Mouse (Mus musculus) ES-E14 (cell line): ENCODE measurements around the gene Ncaph. TPM values are rescaled to one million over a fixed set of nuclear protein-coding genes. Genes with fewer than 3 reads are reported as not detected.
A peak's percentile ranks its signal among the peaks of the same experiment; 100 is the strongest.

ENCODE experiments used
- DNase-seq: peaks from one replicate; pipeline ENCODE4 v3.0.0-alpha.2; 2013; ENCODE audit warnings: low read depth, low spot score
- H3K27ac ChIP-seq: 2 replicates; pipeline ENCODE4 v1.5.1; 2012; ENCODE audit warnings: low read depth, mild to moderate bottlenecking, low read length, moderate library complexity, mixed read lengths; ENCODE audit not compliant: poor library complexity, insufficient read depth, severe bottlenecking
- H3K36me3 ChIP-seq: 2 replicates; pipeline ENCODE4 v1.6.1; 2012; ENCODE audit warnings: mild to moderate bottlenecking, low read length, moderate library complexity, mixed read lengths; ENCODE audit not compliant: control insufficient read depth, poor library complexity, insufficient read depth, severe bottlenecking
- H3K4me1 ChIP-seq, 2 experiments: fragments of 150-350 bp in 1 of 2; sonication (generic) in 1 of 2; 2 replicates each; pipeline ENCODE4 v1.6.1; 2012; ENCODE audit warnings: low read length in 2 of 2, mild to moderate bottlenecking in 1 of 2, mixed read lengths in 1 of 2; ENCODE audit not compliant: control insufficient read depth in 2 of 2, insufficient read depth in 2 of 2, poor library complexity in 1 of 2
- H3K4me3 ChIP-seq, 2 experiments: fragments of 150-350 bp in 1 of 2; sonication (generic) in 1 of 2; 2 replicates each; pipeline ENCODE4 v1.5.1; 2012; ENCODE audit warnings: low read length in 2 of 2, low read depth in 1 of 2, mild to moderate bottlenecking in 1 of 2, mixed read lengths in 1 of 2; ENCODE audit not compliant: insufficient read depth in 1 of 2, poor library complexity in 1 of 2, severe bottlenecking in 1 of 2
- H3K9ac ChIP-seq: 2 replicates; pipeline ENCODE4 v1.6.1; 2012; ENCODE audit warnings: low read depth, mild to moderate bottlenecking, low read length, mixed read lengths; ENCODE audit not compliant: poor library complexity, insufficient read depth, severe bottlenecking
- H3K9me3 ChIP-seq: fragments of 150-350 bp; sonication (generic); 2 replicates; pipeline ENCODE4 v1.6.1; 2012; ENCODE audit warnings: low read depth, mild to moderate bottlenecking, low read length; ENCODE audit not compliant: control insufficient read depth, insufficient read depth
- CHD2 ChIP-seq: IDR thresholded peaks from 2 replicates; pipeline ENCODE4 v1.6.1; 2014; ENCODE audit warnings: mild to moderate bottlenecking, low read depth, low read length, inconsistent platforms
- HCFC1 ChIP-seq: IDR thresholded peaks from 2 replicates; pipeline ENCODE4 v1.6.1; 2012; ENCODE audit warnings: low read length, inconsistent platforms, borderline replicate concordance; ENCODE audit not compliant: insufficient read depth
- MAFK ChIP-seq: IDR thresholded peaks from 2 replicates; pipeline ENCODE4 v1.6.1; 2014; ENCODE audit warnings: mild to moderate bottlenecking, low read depth, low read length, inconsistent platforms; ENCODE audit not compliant: insufficient read depth
- ZC3H11A ChIP-seq: IDR thresholded peaks from 2 replicates; pipeline ENCODE4 v1.6.1; 2012; ENCODE audit warnings: low read depth, mild to moderate bottlenecking, inconsistent platforms, low read length, borderline replicate concordance
- ZNF384 ChIP-seq: IDR thresholded peaks from 2 replicates; pipeline ENCODE4 v1.6.1; 2012; ENCODE audit warnings: low read depth, low read length, inconsistent platforms
- in situ Hi-C, 2 experiments: fragments of 600-800 bp; cut with MboI; formaldehyde crosslinking; loops; one replicate each; pipeline ENCODE4 v1.15.1; 2025; ENCODE audit warnings: low sequenced_read_pairs in 2 of 2, inconsistent platforms in 1 of 2; ENCODE audit not compliant: unreplicated experiment in 2 of 2
- total RNA-seq: library from RNA; depleted of rRNA; stranded (reverse); fragments of 300-350 nt; gene quantifications from 2 replicates; pipeline ENCODE4 v1.2.3, GENCODE M21; 2012; rRNA removed

Ncaph gene
- total RNA-seq, 1 experiment: 45.9 TPM

DNA sequence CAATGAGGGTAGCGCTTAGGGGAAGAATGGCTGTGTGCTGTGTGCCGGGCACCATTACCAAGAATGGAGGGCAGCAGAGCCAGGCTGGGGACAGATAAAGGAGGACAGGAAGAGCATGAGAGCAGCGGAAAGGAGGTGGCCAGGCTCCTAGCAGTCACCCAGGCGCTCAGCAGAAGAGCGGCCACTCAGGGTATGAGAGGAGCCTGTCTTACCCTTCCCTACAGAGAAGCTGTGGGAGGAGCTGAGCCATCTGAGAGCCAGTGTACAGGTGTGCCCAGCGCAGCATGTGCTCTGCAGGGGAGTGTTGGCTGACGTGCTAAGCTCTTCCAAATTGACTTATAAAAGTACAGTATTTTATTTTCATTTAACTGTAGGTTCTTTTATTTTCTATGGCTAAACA is 64.9 kb downstream of the Ncaph start:
- DNase-seq: no peak
- H3K9ac ChIP-seq: 0 out of 2 replicates have a peak overlapping the region, but pooled peaks have one; percentile 31
- no peak overlapping the region for H3K4me3 ChIP-seq
- H3K9me3 ChIP-seq: no peaks in the 10 kb centered on the region
- no peak for TF ChIP-seq CHD2
- no peak for TF ChIP-seq HCFC1
- TF ChIP-seq ZNF384: no peak
- TF ChIP-seq MAFK: no peak
- TF ChIP-seq ZC3H11A: no peak
- in situ Hi-C loops: no loop called here
- peaks cover 0 to 6% of the 10 kb centered on the region in 2 experiments; a peak in 1 of 4 replicates for H3K4me1 ChIP-seq
- no peak overlapping the region for H3K27ac ChIP-seq
- no peaks in the 10 kb centered on the region for H3K36me3 ChIP-seq

DNA sequence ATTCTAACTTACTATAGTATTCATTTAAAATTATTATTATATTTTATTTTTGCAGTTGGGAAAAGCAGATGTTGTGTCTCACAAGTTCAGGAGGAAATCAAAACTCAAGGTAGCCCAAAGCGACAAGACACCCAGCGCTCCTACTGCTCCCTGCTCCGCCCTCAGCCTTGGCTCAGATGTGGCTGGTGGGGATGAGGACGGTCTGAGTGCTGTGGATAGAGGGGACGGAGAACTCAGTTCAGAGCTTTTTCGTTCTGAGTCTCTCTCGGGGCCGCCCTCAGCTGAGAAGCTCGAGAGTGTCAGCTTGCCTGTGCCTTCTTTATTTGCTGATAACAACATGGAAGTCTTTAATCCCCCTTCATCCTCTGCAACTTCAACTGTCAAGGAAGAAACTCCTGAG is 72.3 kb downstream of the Ncaph start:
- H3K36me3 ChIP-seq: peaks cover 2% of the 10 kb centered on the region
- DNase-seq: no peak
- no peaks in the 10 kb centered on the region for H3K4me1 ChIP-seq
- H3K4me3 ChIP-seq: no peak overlapping the region
- no peak overlapping the region for H3K9ac ChIP-seq
- no peaks in the 10 kb centered on the region for H3K9me3 ChIP-seq
- TF ChIP-seq MAFK: no peak
- in situ Hi-C loops: no loop called here
- no peak overlapping the region for H3K27ac ChIP-seq

Other genes starting within 250 kb of the Ncaph start
- gene Sppl2a, start 200.7 kb downstream of the Ncaph start, total RNA-seq: 15.2 and 18.3 TPM in 2 replicates
- gene Ap4e1, start 125.2 kb downstream of the Ncaph start, total RNA-seq: 11.4 and 14.4 TPM in 2 replicates
- gene Blvra, start 63.3 kb downstream of the Ncaph start, total RNA-seq: 6.0 and 11.6 TPM in 2 replicates
- gene Itpripl1, start 9.5 kb upstream of the Ncaph start, total RNA-seq: 14.1 and 20.0 TPM in 2 replicates
- 1.8 and 1.9 TPM in 2 replicates for gene 1810024B03Rik, start 74.3 kb upstream of the Ncaph start, total RNA-seq
- gene Snrnp200, start 74.4 kb upstream of the Ncaph start, total RNA-seq: 147 and 181 TPM in 2 replicates
- gene Ciao1, start 113.9 kb upstream of the Ncaph start, total RNA-seq: 71.2 and 86.2 TPM in 2 replicates
- 17.5 and 18.9 TPM in 2 replicates for gene Tmem127, start 114.0 kb upstream of the Ncaph start, total RNA-seq
- 30.0 and 40.7 TPM in 2 replicates for gene Stard7, start 136.3 kb upstream of the Ncaph start, total RNA-seq
- 1.1 and 1.8 TPM in 2 replicates for gene Dusp2, start 202.2 kb upstream of the Ncaph start, total RNA-seq
- not detected in 2 replicates for gene Astl, start 204.7 kb upstream of the Ncaph start, total RNA-seq
- 0.90 and 1.5 TPM in 2 replicates for gene Adra2b, start 229.3 kb upstream of the Ncaph start, total RNA-seq